Comparison of ENCODE assay signal across 7 mouse cellular contexts in genomic region chr4:155785819-155786218, GRCm38 (mm10). TPM values are rescaled to one million over a fixed set of nuclear protein-coding genes. Genes with fewer than 3 reads are reported as not detected.
A peak's percentile ranks its signal among the peaks of the same experiment; 100 is the strongest.
DNase-seq lines count a peak whose midpoint lies in the region; ATAC-seq and TF ChIP-seq lines count a peak whose summit lies in the region.

Tmem88b (minus strand) TSS chr4:155785874.

- 51% methylated on average over 5 of the region's 5 CpGs for whole genome bisulfite sequencing in lung, embryonic 16.5 days
- WGBS in lung, adult 2 months, result 67% methylated on average over 5 of the region's 5 CpGs
- WGBS in olfactory bulb, adult 2 months, result 67% methylated on average over 5 of the region's 5 CpGs

- H3K27ac ChIP-seq in lung, embryonic 16.5 days (ENCODE audit: low read length), result no peak within 1 kb of the TSS
- H3K27ac ChIP-seq in embryonic fibroblast, embryonic 13.5 days (ENCODE audit: insufficient read depth, low read length), result no peak within 1 kb of the TSS
- peak within 1 kb of the TSS; percentile 55 for H3K27ac ChIP-seq in olfactory bulb, adult 2 months (ENCODE audit: insufficient read depth, low read depth, low read length)

- no peak for DNase-seq in lung, adult 2 months
- DNase-seq in layer of hippocampus, postnatal 14 days (ENCODE audit: low spot score in 2 of 2), result no peak
- no peak for DNase-seq in MN1 (ENCODE audit: low spot score)
- no peak for DNase-seq in kidney, postnatal 10 days

- H3K4me3 ChIP-seq in lung, embryonic 16.5 days (ENCODE audit: low read length), result peak within 1 kb of the TSS; percentile 71
- no peak within 1 kb of the TSS for H3K4me3 ChIP-seq in lung, adult 2 months (replicated peaks; ENCODE audit: extremely low read depth, low read depth, low read length)
- H3K4me3 ChIP-seq in embryonic fibroblast, embryonic 13.5 days (ENCODE audit: insufficient read depth, low read length), result peak within 1 kb of the TSS; percentile 58; the same call in 1 of the 2 replicates
- peak within 1 kb of the TSS; percentile 89; the same call in 1 of the 2 replicates for H3K4me3 ChIP-seq in olfactory bulb, adult 2 months (ENCODE audit: insufficient read depth, low read depth, low read length)

- no peaks in the 10 kb centered on the region for H3K36me3 ChIP-seq in lung, embryonic 16.5 days (ENCODE audit: control insufficient read depth, insufficient read depth, low read length)

- no peak for TF ChIP-seq CTCF in lung, adult 2 months (IDR thresholded peaks at IDR 0.05; ENCODE audit: insufficient read depth, low read length)
- TF ChIP-seq CTCF in embryonic fibroblast, embryonic 13.5 days (IDR thresholded peaks at IDR 0.05; ENCODE audit: borderline replicate concordance, insufficient read depth, low read length), result no peak
- TF ChIP-seq CTCF in olfactory bulb, adult 2 months (IDR thresholded peaks at IDR 0.05; ENCODE audit: insufficient read depth, low read depth, low read length), result no peak

- TF ChIP-seq POLR2A in lung, adult 2 months (IDR thresholded peaks at IDR 0.05; ENCODE audit: borderline replicate concordance, extremely low read depth, low read depth, low read length), result no peak
- TF ChIP-seq POLR2A in embryonic fibroblast, embryonic 13.5 days (IDR thresholded peaks at IDR 0.05; ENCODE audit: low read depth, low read length), result no peak
- TF ChIP-seq POLR2A in olfactory bulb, adult 2 months (IDR thresholded peaks at IDR 0.05; ENCODE audit: insufficient read depth, low read depth, low read length), result no peak

- no peaks in the 10 kb centered on the region for H3K9me3 ChIP-seq in lung, embryonic 16.5 days (ENCODE audit: control insufficient read depth, low read length)

- H3K4me1 ChIP-seq in lung, embryonic 16.5 days (replicated peaks; ENCODE audit: control insufficient read depth, insufficient read depth, low read length), result peaks cover 11% of the 10 kb centered on the region
- H3K4me1 ChIP-seq in lung, adult 2 months (ENCODE audit: control insufficient read depth, insufficient read depth, low read length), result no peaks in the 10 kb centered on the region
- no peaks in the 10 kb centered on the region; the same call in 1 of the 2 replicates for H3K4me1 ChIP-seq in embryonic fibroblast, embryonic 13.5 days (ENCODE audit: control insufficient read depth, insufficient read depth, low read length)
- peaks cover 7% of the 10 kb centered on the region for H3K4me1 ChIP-seq in olfactory bulb, adult 2 months (ENCODE audit: control insufficient read depth, insufficient read depth, low read length)

- no peak within 1 kb of the TSS for H3K9ac ChIP-seq in lung, embryonic 16.5 days (ENCODE audit: low read length)

- no peaks in the 10 kb centered on the region for H3K27me3 ChIP-seq in lung, embryonic 16.5 days (ENCODE audit: control insufficient read depth, insufficient read depth, low read depth, low read length)

- ATAC-seq in lung, embryonic 16.5 days (ENCODE audit: low read depth), result no peak

- peak within 1 kb of the TSS; percentile 92 for H3K4me2 ChIP-seq in lung, embryonic 16.5 days (ENCODE audit: low read depth, low read length)

RNA-seq across cellular contexts. Expression of gene Tmem88b, which starts in this region (rescaled TPM):
- polyA plus RNA-seq in lung, embryonic 16.5 days (2015; fragmentation: Nextera tagmentation; extraction: Ambion mirVana), result 0.15 and 0.21 TPM in 2 replicates
- polyA plus RNA-seq in lung, adult 2 months (2012; rRNA removed), result 0.38 and 0.52 TPM in 2 replicates
- 0.25 and 0.52 TPM in 2 replicates for polyA plus RNA-seq in embryonic fibroblast, embryonic 13.5 days (2011; ENCODE audit: insufficient read length, low read depth, missing spikeins)
- 10 to 100 TPM; 18.0 to 18.1 TPM for total RNA-seq in layer of hippocampus, postnatal 14 days (2021)
- not detected in 2 replicates for polyA plus RNA-seq in olfactory bulb, adult 2 months (2012; ENCODE audit: insufficient read depth, insufficient read length, low replicate concordance, missing spikeins)
